Mouse (Mus musculus): ENCODE results near the gene Chat.
"Not testable (repeated sequence)": the region's sequence is repeated elsewhere in the genome, so short reads cannot be mapped to it uniquely, and the experiment has no call there.

The Chat gene

GRCm38 (mm10) chr14:32463211-32464040 is 2.4 kb downstream of the Chat start:
- no peak for DNase-seq (ENCODE audit: low spot score in 2 of 2)

GRCm38 (mm10) chr14:32452552-32452951 is 13.2 kb downstream of the Chat start:
- no peak for DNase-seq (ENCODE audit: low spot score in 2 of 2)

- no peak for DNase-seq (ENCODE audit: low spot score in 2 of 2)
These were observed 18.8 kb downstream of the Chat start for GRCm38 (mm10) chr14:32446989-32447388.

- no peak for DNase-seq (ENCODE audit: low spot score in 2 of 2)
These were observed 22.3 kb downstream of the Chat start for GRCm38 (mm10) chr14:32443446-32443845.

- no peak for DNase-seq (ENCODE audit: low spot score in 2 of 2)
These were observed 26.0 kb downstream of the Chat start for GRCm38 (mm10) chr14:32439744-32440143.

- DNase-seq (ENCODE audit: low spot score in 2 of 2) = no peak
These were observed 26.5 kb downstream of the Chat start for GRCm38 (mm10) chr14:32439316-32439715.

GRCm38 (mm10) chr14:32437352-32437793 is 28.4 kb downstream of the Chat start:
- DNase-seq (ENCODE audit: low spot score in 2 of 2) = no peak

- DNase-seq (ENCODE audit: low spot score in 2 of 2) = no peak
These were observed 36.7 kb downstream of the Chat start for GRCm38 (mm10) chr14:32429030-32429602.

GRCm38 (mm10) chr14:32423946-32424345 is 41.8 kb downstream of the Chat start:
- no peak for DNase-seq (ENCODE audit: low spot score in 2 of 2)

- DNase-seq (ENCODE audit: low spot score in 2 of 2) = no peak
These were observed 47.0 kb downstream of the Chat start for GRCm38 (mm10) chr14:32418747-32419146.

GRCm38 (mm10) chr14:32412075-32412474 is 53.7 kb downstream of the Chat start:
- no peak for DNase-seq (ENCODE audit: low spot score in 2 of 2)

- no peak for DNase-seq (ENCODE audit: low spot score in 2 of 2)
These were observed 55.7 kb downstream of the Chat start for GRCm38 (mm10) chr14:32410084-32410483.

GRCm38 (mm10) chr14:32405399-32405798 is 60.4 kb downstream of the Chat start:
- DNase-seq (ENCODE audit: low spot score in 2 of 2) = not testable (repeated sequence)

GRCm38 (mm10) chr14:32388196-32388595 is 77.6 kb downstream of the Chat start, which contains the start of gene 1700024G13Rik:
TSS of gene 1700024G13Rik (minus strand) at chr14:32388391.
- peak in 1 of 2 experiments; percentile 1 for DNase-seq (ENCODE audit: low spot score in 2 of 2)

- DNase-seq (ENCODE audit: low spot score in 2 of 2) = no peak
These were observed 84.2 kb downstream of the Chat start for GRCm38 (mm10) chr14:32381619-32382018.

GRCm38 (mm10) chr14:32381066-32381465 is 84.7 kb downstream of the Chat start:
- DNase-seq (ENCODE audit: low spot score in 2 of 2) = no peak

GRCm38 (mm10) chr14:32380099-32380480 is 85.7 kb downstream of the Chat start:
- DNase-seq (ENCODE audit: low spot score in 2 of 2) = no peak

- DNase-seq (ENCODE audit: low spot score in 2 of 2) = no peak
These were observed 86.2 kb downstream of the Chat start for GRCm38 (mm10) chr14:32379395-32380098.

GRCm38 (mm10) chr14:32372510-32372909 is 93.3 kb downstream of the Chat start:
- DNase-seq (ENCODE audit: low spot score in 2 of 2) = no peak

- no peak for DNase-seq (ENCODE audit: low spot score in 2 of 2)
These were observed 96.0 kb downstream of the Chat start for GRCm38 (mm10) chr14:32369756-32370155.

- DNase-seq (ENCODE audit: low spot score in 2 of 2) = no peak
These were observed 101.4 kb downstream of the Chat start for GRCm38 (mm10) chr14:32364359-32364758.

All from spleen, postnatal 36 days (tissue).